Mouse (Mus musculus) limb, embryonic 12.5 days (tissue): ENCODE measurements around the gene Cfap77. TPM values are rescaled to one million over a fixed set of nuclear protein-coding genes. Genes with fewer than 3 reads are reported as not detected.

Experiments used
- ATAC-seq: fragments of 200-750 bp; cut with Nextera tagmentation; 2 replicates; pipeline ENCODE4 v1.8.0; 2017; ENCODE audit warnings: low read depth, moderate TSS enrichment; ENCODE audit not compliant: insufficient number of reproducible peaks, insufficient read depth, low FRiP score, low TSS enrichment
- H3K27ac ChIP-seq: fragments of 300-500 bp; sonication (generic); 2 replicates; pipeline ENCODE4 v1.5.1; 2016; ENCODE audit warnings: mild to moderate bottlenecking, moderate library complexity
- H3K27me3 ChIP-seq: fragments of 300-500 bp; sonication (generic); 2 replicates; pipeline ENCODE4 v1.6.1; 2016; ENCODE audit warnings: mild to moderate bottlenecking, moderate library complexity
- H3K36me3 ChIP-seq: fragments of 300-500 bp; sonication (generic); 2 replicates; pipeline ENCODE4 v1.6.1; 2016; ENCODE audit warnings: mild to moderate bottlenecking, moderate library complexity
- H3K4me1 ChIP-seq: fragments of 300-500 bp; sonication (generic); replicated peaks from 2 replicates; pipeline ENCODE4 v1.6.1; 2016
- H3K4me2 ChIP-seq: fragments of 300-500 bp; sonication (generic); 2 replicates; pipeline ENCODE4 v1.6.1; 2016; ENCODE audit warnings: mild to moderate bottlenecking, moderate library complexity
- H3K4me3 ChIP-seq: fragments of 300-500 bp; sonication (generic); replicated peaks from 2 replicates; pipeline ENCODE4 v1.5.1; 2016; ENCODE audit warnings: mild to moderate bottlenecking
- H3K9ac ChIP-seq: fragments of 300-500 bp; sonication (generic); replicated peaks from 2 replicates; pipeline ENCODE4 v1.6.1; 2016; ENCODE audit warnings: mild to moderate bottlenecking, moderate library complexity
- H3K9me3 ChIP-seq: fragments of 300-500 bp; sonication (generic); 2 replicates; pipeline ENCODE4 v1.6.1; 2016; ENCODE audit warnings: mild to moderate bottlenecking, moderate library complexity
- WGBS: fragments of 180-500 bp; shearing (Covaris S2); methylation state at CpG from one replicate; pipeline ENCODE4 v1.1.7; 2016; 5-methylcytosine and 5-hydroxymethylcytosine counted together
- polyA plus RNA-seq: library from polyadenylated mRNA; unstranded; fragments of >200 nt; fragmentation: Nextera tagmentation; extraction: Ambion mirVana; gene quantifications from 2 replicates; pipeline ENCODE4 v1.2.1, GENCODE M21; 2016

The Cfap77 gene
- polyA plus RNA-seq, 1 experiment from 2014 or later = 0.46 TPM

- no peak overlapping the region for H3K4me2 ChIP-seq
- H3K27ac ChIP-seq = no peak overlapping the region
- no peaks in the 10 kb centered on the region for H3K9me3 ChIP-seq
- H3K9ac ChIP-seq = no peak overlapping the region
- H3K36me3 ChIP-seq = no peaks in the 10 kb centered on the region
- no peak overlapping the region for H3K4me3 ChIP-seq
- H3K4me1 ChIP-seq = peaks cover 13% of the 10 kb centered on the region
- peaks cover 74% of the 10 kb centered on the region for H3K27me3 ChIP-seq
- 72% methylated on average over 5 of the region's 5 CpGs for WGBS
- no peak for ATAC-seq
These were observed 93.2 kb downstream of the Cfap77 start for GRCm38 (mm10) chr2:28961636-28962035.

DNA sequence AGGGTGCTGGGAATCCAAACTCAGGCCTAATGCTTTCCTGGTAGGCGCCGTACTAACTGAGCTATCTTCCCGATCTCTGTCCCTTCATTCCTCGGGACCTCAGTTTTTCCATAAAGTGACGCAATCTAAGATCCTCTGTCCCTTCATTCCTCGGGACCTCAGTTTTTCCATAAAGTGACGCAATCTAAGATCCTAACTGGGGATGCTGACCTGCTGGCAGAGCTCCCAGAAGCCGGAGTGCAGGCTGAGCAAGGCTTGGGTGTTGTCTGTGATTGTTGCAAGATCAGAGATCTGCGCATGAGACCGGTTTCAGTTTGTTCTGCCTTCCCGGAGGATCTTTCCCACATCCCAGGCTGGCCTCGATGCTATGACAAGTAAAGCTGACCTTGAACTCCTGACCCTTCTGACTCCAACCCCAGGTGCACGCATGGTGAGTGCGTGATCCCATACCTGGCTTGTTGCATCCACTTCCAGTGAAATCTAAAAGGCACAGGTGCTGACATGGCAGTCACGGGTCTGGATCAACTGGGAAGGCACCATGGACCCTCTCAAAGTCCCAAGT, 93.8 kb downstream of the Cfap77 start:
- peaks cover 8% of the 10 kb centered on the region for H3K4me1 ChIP-seq
- no peak overlapping the region for H3K27ac ChIP-seq
- H3K4me2 ChIP-seq = no peak overlapping the region
- no peaks in the 10 kb centered on the region for H3K9me3 ChIP-seq
- H3K27me3 ChIP-seq = peaks cover 74% of the 10 kb centered on the region
- ATAC-seq = no peak
- whole genome bisulfite sequencing = 89% methylated on average over 15 of the region's 15 CpGs
- H3K36me3 ChIP-seq = no peaks in the 10 kb centered on the region
- no peak overlapping the region for H3K9ac ChIP-seq
- no peak overlapping the region for H3K4me3 ChIP-seq

DNA sequence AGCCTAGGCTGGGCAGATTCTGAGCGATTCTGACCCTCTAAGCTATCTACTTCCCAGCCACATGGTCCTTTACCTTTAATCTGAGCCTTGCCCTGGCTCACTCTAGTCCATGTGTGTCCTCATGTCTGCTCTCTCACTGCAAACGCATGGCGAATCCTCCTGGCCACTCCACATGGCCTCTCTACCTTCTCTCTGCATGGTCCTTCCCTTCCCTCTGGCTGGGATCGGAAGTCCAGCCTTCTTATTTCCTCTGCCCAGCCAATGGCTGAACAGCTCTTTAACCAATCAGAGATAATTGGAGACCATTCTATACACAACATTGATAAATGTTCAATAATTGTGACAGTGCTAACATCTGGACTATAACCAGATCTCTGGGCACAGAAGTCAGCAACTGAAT, 98.0 kb downstream of the Cfap77 start:
- no peak overlapping the region for H3K4me3 ChIP-seq
- H3K4me2 ChIP-seq = no peak overlapping the region
- H3K4me1 ChIP-seq = peaks cover 5% of the 10 kb centered on the region
- ATAC-seq = no peak
- WGBS = 90% methylated on average over 4 of the region's 4 CpGs
- no peak overlapping the region for H3K27ac ChIP-seq
- no peak overlapping the region for H3K9ac ChIP-seq
- no peaks in the 10 kb centered on the region for H3K9me3 ChIP-seq
- no peaks in the 10 kb centered on the region for H3K36me3 ChIP-seq
- peaks cover 64% of the 10 kb centered on the region for H3K27me3 ChIP-seq

- no peaks in the 10 kb centered on the region for H3K9me3 ChIP-seq
- H3K4me2 ChIP-seq = no peak overlapping the region
- peaks cover 49% of the 10 kb centered on the region for H3K27me3 ChIP-seq
- peaks cover 5% of the 10 kb centered on the region for H3K4me1 ChIP-seq
- no peaks in the 10 kb centered on the region for H3K36me3 ChIP-seq
- ATAC-seq = no peak
- no peak overlapping the region for H3K9ac ChIP-seq
- WGBS = 81% methylated on average over 9 of the region's 9 CpGs
- no peak overlapping the region for H3K27ac ChIP-seq
- no peak overlapping the region for H3K4me3 ChIP-seq
These were observed 100.3 kb downstream of the Cfap77 start for GRCm38 (mm10) chr2:28954595-28954994.

- Histone ChIP-seq H3K4me2 (no peak overlapping the region), H3K9ac (no peak overlapping the region), H3K4me1 (peaks cover 5% of the 10 kb centered on the region), H3K27me3 (peaks cover 51% of the 10 kb centered on the region), H3K9me3 (no peaks in the 10 kb centered on the region), H3K36me3 (no peaks in the 10 kb centered on the region), H3K4me3 (no peak overlapping the region), H3K27ac (no peak overlapping the region)
- 8% methylated on average over 8 of the region's 8 CpGs for WGBS
- no peak for ATAC-seq
These were observed 101.9 kb downstream of the Cfap77 start for GRCm38 (mm10) chr2:28952981-28953380.

DNA sequence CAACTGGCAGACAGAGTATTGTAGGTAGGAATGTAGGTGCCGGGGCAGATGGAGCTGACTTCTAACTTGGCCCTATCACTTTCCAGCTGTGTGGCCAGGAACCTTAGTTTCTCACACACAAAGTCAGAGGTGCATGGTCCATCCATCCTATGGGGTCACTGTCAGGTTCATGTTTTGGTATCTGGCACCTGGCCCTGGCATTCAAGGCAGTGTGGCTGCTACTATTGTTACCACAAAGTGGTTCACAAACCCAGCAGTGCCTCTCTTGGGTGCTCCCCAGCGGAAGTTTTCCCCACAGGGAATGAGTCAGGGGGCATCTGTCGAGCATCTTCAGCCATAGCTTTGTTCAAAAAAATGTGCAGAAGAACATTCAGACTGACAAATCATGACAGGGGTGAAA, 108.6 kb downstream of the Cfap77 start:
- no peak overlapping the region for H3K27ac ChIP-seq
- no peak overlapping the region for H3K9ac ChIP-seq
- H3K36me3 ChIP-seq = no peaks in the 10 kb centered on the region
- no peak overlapping the region for H3K4me3 ChIP-seq
- no peaks in the 10 kb centered on the region for H3K9me3 ChIP-seq
- no peak overlapping the region for H3K4me2 ChIP-seq
- ATAC-seq = no peak
- H3K4me1 ChIP-seq = peaks cover 17% of the 10 kb centered on the region
- peaks cover 61% of the 10 kb centered on the region for H3K27me3 ChIP-seq
- 77% methylated on average over 3 of the region's 3 CpGs for WGBS

- Histone ChIP-seq H3K36me3 (no peaks in the 10 kb centered on the region), H3K4me1 (peaks cover 17% of the 10 kb centered on the region), H3K27me3 (peaks cover 68% of the 10 kb centered on the region), H3K27ac (no peak overlapping the region), H3K4me3 (no peak overlapping the region), H3K4me2 (no peak overlapping the region), H3K9ac (no peak overlapping the region), H3K9me3 (no peaks in the 10 kb centered on the region)
- 54% methylated on average over 6 of the region's 6 CpGs for WGBS
- ATAC-seq = no peak
These were observed 109.5 kb downstream of the Cfap77 start for GRCm38 (mm10) chr2:28945388-28945787.

GRCm38 (mm10) chr2:28943666-28944516, 111.0 kb downstream of the Cfap77 start:
- Histone ChIP-seq H3K4me3 (no peak overlapping the region), H3K4me1 (peaks cover 29% of the 10 kb centered on the region)

DNA sequence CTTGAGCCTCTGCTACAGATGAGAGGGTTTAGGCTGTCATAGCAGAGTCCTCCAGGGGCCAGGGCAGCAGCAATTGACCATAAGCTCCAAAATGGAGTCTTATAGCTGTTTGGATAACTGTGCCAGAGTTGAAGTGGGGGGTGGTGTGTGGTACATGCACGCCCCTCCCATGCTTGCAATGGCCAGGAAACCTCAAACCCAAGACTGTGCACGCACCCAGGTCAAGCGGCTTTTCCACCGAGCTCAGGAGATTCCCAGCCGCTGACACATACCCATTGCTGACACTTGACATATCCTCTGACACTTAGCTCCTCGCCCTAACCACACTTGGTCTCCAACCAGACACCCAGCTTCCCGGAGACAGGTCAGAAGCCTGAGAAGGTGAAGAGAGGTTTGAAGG, 115.9 kb downstream of the Cfap77 start:
- Histone ChIP-seq H3K9ac (no peak overlapping the region), H3K4me1 (peaks cover 24% of the 10 kb centered on the region), H3K4me3 (no peak overlapping the region), H3K9me3 (no peaks in the 10 kb centered on the region), H3K4me2 (no peak overlapping the region), H3K27me3 (peaks cover 40% of the 10 kb centered on the region), H3K27ac (no peak overlapping the region), H3K36me3 (no peaks in the 10 kb centered on the region)
- 72% methylated on average over 7 of the region's 7 CpGs for WGBS
- no peak for ATAC-seq

More at GRCm38 (mm10) chr2:28943666-28944516, 111.0 kb downstream of the Cfap77 start:
- H3K27me3 ChIP-seq = peaks cover 65% of the 10 kb centered on the region
- 0 out of 2 replicates have a peak overlapping the region, but pooled peaks have one; percentile 18 for H3K9ac ChIP-seq
- WGBS = 15% methylated on average over 30 of the region's 30 CpGs
- no peaks in the 10 kb centered on the region for H3K9me3 ChIP-seq
- ATAC-seq = no peak
- H3K36me3 ChIP-seq = no peaks in the 10 kb centered on the region
- no peak overlapping the region for H3K27ac ChIP-seq
- peak overlapping the region; percentile 45 for H3K4me2 ChIP-seq

DNA sequence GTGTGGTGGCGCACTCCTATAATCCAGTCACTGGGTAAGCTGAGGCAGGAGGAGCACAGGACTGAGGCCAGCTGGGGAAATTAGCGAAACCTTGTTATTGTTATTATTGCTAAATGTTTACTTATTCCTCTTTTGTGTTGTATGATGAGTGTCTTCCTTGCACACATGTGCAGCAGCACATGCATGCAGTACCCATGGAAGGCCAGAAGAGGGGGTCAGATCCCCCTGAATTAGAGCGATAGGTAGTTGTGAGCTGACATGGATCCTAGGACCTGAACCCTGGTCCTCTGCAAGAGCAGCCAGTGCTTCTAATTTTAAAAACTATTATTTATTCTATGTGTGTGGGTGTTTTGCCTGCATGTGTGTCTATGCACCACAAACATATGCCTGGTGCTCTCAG, 124.3 kb downstream of the Cfap77 start:
- ATAC-seq = no peak
- Histone ChIP-seq H3K27me3 (peaks cover 58% of the 10 kb centered on the region), H3K9me3 (no peaks in the 10 kb centered on the region), H3K4me2 (no peak overlapping the region), H3K4me3 (no peak overlapping the region), H3K27ac (no peak overlapping the region), H3K36me3 (no peaks in the 10 kb centered on the region), H3K9ac (no peak overlapping the region), H3K4me1 (no peaks in the 10 kb centered on the region)
- WGBS = 91% methylated on average over 3 of the region's 3 CpGs

GRCm38 (mm10) chr2:28923912-28924311, 131.0 kb downstream of the Cfap77 start:
- H3K27me3 ChIP-seq = peaks cover 90% of the 10 kb centered on the region

More at GRCm38 (mm10) chr2:28923912-28924311, 131.0 kb downstream of the Cfap77 start:
- Histone ChIP-seq H3K9ac (no peak overlapping the region), H3K4me2 (no peak overlapping the region), H3K4me1 (no peaks in the 10 kb centered on the region), H3K27ac (no peak overlapping the region), H3K4me3 (no peak overlapping the region), H3K9me3 (no peaks in the 10 kb centered on the region; the same call in 1 of the 2 replicates), H3K36me3 (no peaks in the 10 kb centered on the region)
- under 1% methylated on average over 4 of the region's 4 CpGs for WGBS
- ATAC-seq = no peak; the same call in 1 of the 2 replicates
